Mouse (Mus musculus) hindbrain, postnatal 0 days (tissue): ENCODE data around the gene Prrg1. TPM values are rescaled to one million over a fixed set of nuclear protein-coding genes. Genes with fewer than 3 reads are reported as not detected.

Experiments
- polyA plus RNA-seq: library from polyadenylated mRNA; unstranded; fragments of >200 nt; fragmentation: Nextera tagmentation; extraction: Ambion mirVana; gene quantifications from 2 replicates; pipeline ENCODE4 v1.2.1, GENCODE M21; 2015
- total RNA-seq: library from RNA; depleted of rRNA; stranded (reverse); fragments of >200 nt; gene quantifications from 2 replicates; pipeline ENCODE4 v1.2.3, GENCODE M21; 2014; rRNA removed

Gene Prrg1
- total and polyA plus RNA-seq, 2 experiments from 2014 or later = 4.0 to 10.8 TPM

Other genes with a start within 250 kb of the Prrg1 start
- not detected in 2 replicates for gene 4930480E11Rik, start 214.3 kb downstream of the Prrg1 start, total RNA-seq
- gene 4930480E11Rik, start 214.3 kb downstream of the Prrg1 start, polyA plus RNA-seq = not detected in 2 replicates
- gene Fam47c, start 153.9 kb upstream of the Prrg1 start, total RNA-seq = not detected in 2 replicates
- gene Fam47c, start 153.9 kb upstream of the Prrg1 start, polyA plus RNA-seq = not detected in 2 replicates